Mouse (Mus musculus) midbrain, embryonic 11.5 days (tissue): ENCODE measurements around the gene Bri3. TPM values are rescaled to one million over a fixed set of nuclear protein-coding genes. Genes with fewer than 3 reads are reported as not detected.

Experiments used
- ATAC-seq: fragments of 200-750 bp; cut with Nextera tagmentation; 2 replicates; pipeline ENCODE4 v1.8.0; 2017; ENCODE audit warnings: moderate TSS enrichment, moderate library complexity; ENCODE audit not compliant: low FRiP score
- DNase-seq: peaks from one replicate; pipeline ENCODE4 v3.0.0; 2015; ENCODE audit warnings: low spot score; ENCODE audit errors: missing footprints
- H3K27ac ChIP-seq: fragments of 300-500 bp; sonication (generic); 2 replicates; pipeline ENCODE4 v1.5.1; 2014; ENCODE audit warnings: low read depth, low read length
- H3K27me3 ChIP-seq: fragments of 300-500 bp; sonication (generic); 2 replicates; pipeline ENCODE4 v1.6.1; 2014; ENCODE audit warnings: mild to moderate bottlenecking, low read length, moderate library complexity, mixed read lengths; ENCODE audit not compliant: control insufficient read depth, insufficient read depth
- H3K36me3 ChIP-seq: fragments of 300-500 bp; sonication (generic); 2 replicates; pipeline ENCODE4 v1.6.1; 2014; ENCODE audit warnings: mild to moderate bottlenecking, low read length, moderate library complexity, mixed read lengths; ENCODE audit not compliant: control insufficient read depth, insufficient read depth
- H3K4me1 ChIP-seq: fragments of 300-500 bp; sonication (generic); 2 replicates; pipeline ENCODE4 v1.6.1; 2014; ENCODE audit warnings: low read length; ENCODE audit not compliant: control insufficient read depth, insufficient read depth
- H3K4me2 ChIP-seq: fragments of 300-500 bp; sonication (generic); 2 replicates; pipeline ENCODE4 v1.6.1; 2014; ENCODE audit warnings: mild to moderate bottlenecking, moderate library complexity
- H3K4me3 ChIP-seq: fragments of 300-500 bp; sonication (generic); 2 replicates; pipeline ENCODE4 v1.5.1; 2014; ENCODE audit warnings: low read depth, low read length
- H3K9ac ChIP-seq: fragments of 300-500 bp; sonication (generic); 2 replicates; pipeline ENCODE4 v1.6.1; 2014; ENCODE audit warnings: low read length
- H3K9me3 ChIP-seq: fragments of 300-500 bp; sonication (generic); 2 replicates; pipeline ENCODE4 v1.6.1; 2016; ENCODE audit warnings: low read length; ENCODE audit not compliant: control insufficient read depth
- WGBS: fragments of 180-500 bp; shearing (Covaris S2); extraction: QIAGEN DNeasy Blood & Tissue Kit; methylation state at CpG from one replicate; pipeline ENCODE4 v1.1.7; 2014; 5-methylcytosine and 5-hydroxymethylcytosine counted together
- polyA plus RNA-seq: library from polyadenylated mRNA; unstranded; fragments of >200 nt; fragmentation: Nextera tagmentation; extraction: Ambion mirVana; gene quantifications from 2 replicates; pipeline ENCODE4 v1.2.1, GENCODE M21; 2014

The Bri3 gene
- polyA plus RNA-seq, 1 experiment from 2014 or later: 130 TPM

- H3K9ac ChIP-seq: no peak overlapping the region
- DNase-seq (peak; percentile 1), ATAC-seq (no peak)
- H3K27ac ChIP-seq: no peak overlapping the region
- no peaks in the 10 kb centered on the region for H3K36me3 ChIP-seq
- H3K27me3 ChIP-seq: no peaks in the 10 kb centered on the region
- no peaks in the 10 kb centered on the region for H3K9me3 ChIP-seq
- 86% methylated on average over 9 of the region's 9 CpGs for WGBS
- no peak overlapping the region for H3K4me3 ChIP-seq
- H3K4me1 ChIP-seq: no peaks in the 10 kb centered on the region
- no peak overlapping the region for H3K4me2 ChIP-seq
Measured at GRCm38 (mm10) chr5:144288391-144288790, 44.2 kb downstream of the Bri3 start.

- H3K9ac ChIP-seq: no peak overlapping the region
- no peak overlapping the region for H3K27ac ChIP-seq
- ATAC-seq (no peak), DNase-seq (no peak)
- H3K4me3 ChIP-seq: no peak overlapping the region
- no peaks in the 10 kb centered on the region for H3K36me3 ChIP-seq
- WGBS: 89% methylated on average over 4 of the region's 4 CpGs
- H3K4me2 ChIP-seq: no peak overlapping the region
- no peaks in the 10 kb centered on the region for H3K9me3 ChIP-seq
- H3K27me3 ChIP-seq: no peaks in the 10 kb centered on the region
- no peaks in the 10 kb centered on the region for H3K4me1 ChIP-seq
Measured at GRCm38 (mm10) chr5:144289769-144290440, 45.7 kb downstream of the Bri3 start.

- Histone ChIP-seq H3K4me3 (no peak overlapping the region), H3K36me3 (no peaks in the 10 kb centered on the region), H3K4me1 (no peaks in the 10 kb centered on the region), H3K27me3 (no peaks in the 10 kb centered on the region), H3K9ac (no peak overlapping the region), H3K4me2 (no peak overlapping the region), H3K27ac (no peak overlapping the region), H3K9me3 (no peaks in the 10 kb centered on the region)
- no peak for DNase-seq
- ATAC-seq: no peak
- 92% methylated on average over 7 of the region's 7 CpGs for WGBS
Measured at GRCm38 (mm10) chr5:144294908-144295307, 50.7 kb downstream of the Bri3 start.

GRCm38 (mm10) chr5:144295357-144295756 lies 51.1 kb downstream of the Bri3 start:
- Histone ChIP-seq H3K9me3 (no peaks in the 10 kb centered on the region), H3K4me3 (no peak overlapping the region), H3K36me3 (no peaks in the 10 kb centered on the region), H3K4me1 (no peaks in the 10 kb centered on the region), H3K27ac (no peak overlapping the region), H3K9ac (no peak overlapping the region), H3K4me2 (no peak overlapping the region), H3K27me3 (no peaks in the 10 kb centered on the region)
- ATAC-seq (no peak), DNase-seq (peak; percentile 33)
- 85% methylated on average over 1 of the region's 1 CpGs for WGBS

DNA sequence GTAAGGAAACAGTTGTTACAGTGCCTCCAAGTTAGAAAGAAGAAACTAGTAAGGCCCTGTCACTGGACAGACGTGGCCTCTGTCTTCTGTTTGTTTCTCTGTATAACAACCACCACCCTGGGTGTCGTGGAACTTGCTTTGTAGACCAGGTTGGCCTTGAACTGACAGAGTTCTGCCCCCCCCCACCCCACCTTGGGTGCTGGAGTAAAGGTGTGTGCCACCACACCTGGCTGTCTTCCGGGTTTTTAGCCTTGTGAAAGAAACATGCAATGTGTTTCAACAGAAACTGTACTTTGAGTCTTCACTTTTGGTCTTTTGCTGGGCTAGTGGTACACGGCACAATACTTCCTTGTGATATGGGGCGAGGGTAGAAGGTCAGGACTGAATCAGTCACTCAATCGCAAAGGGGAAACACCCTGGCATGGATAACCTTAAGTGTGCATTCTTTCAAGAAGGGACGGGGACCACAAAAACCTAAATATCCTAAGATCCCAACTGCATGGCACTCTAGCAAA lies 51.9 kb downstream of the Bri3 start:
- Histone ChIP-seq H3K4me3 (no peak overlapping the region), H3K36me3 (no peaks in the 10 kb centered on the region), H3K27me3 (no peaks in the 10 kb centered on the region), H3K4me2 (no peak overlapping the region), H3K4me1 (no peaks in the 10 kb centered on the region), H3K9me3 (no peaks in the 10 kb centered on the region), H3K9ac (no peak overlapping the region), H3K27ac (no peak overlapping the region)
- 85% methylated on average over 7 of the region's 7 CpGs for WGBS
- no peak for ATAC-seq
- no peak for DNase-seq

DNA sequence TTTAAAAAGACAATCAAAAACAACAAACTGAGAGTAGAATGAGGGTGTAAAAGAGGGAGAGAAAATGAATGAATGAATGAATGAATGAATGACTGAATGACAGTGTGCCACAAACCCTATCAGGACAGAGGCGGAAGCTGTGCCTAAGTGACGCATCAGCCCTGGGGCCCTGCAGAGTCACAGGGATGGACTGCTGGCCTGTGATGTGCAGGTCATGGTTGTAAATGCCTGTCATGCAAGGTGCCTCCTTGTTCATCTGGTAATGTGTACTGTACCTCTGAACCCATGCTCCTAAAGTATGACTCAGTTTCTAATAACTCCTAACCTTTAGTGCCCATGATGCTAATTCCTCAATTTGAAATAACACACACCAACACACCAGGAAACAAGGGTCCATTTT lies 58.8 kb downstream of the Bri3 start:
- Histone ChIP-seq H3K27me3 (no peaks in the 10 kb centered on the region), H3K27ac (no peak overlapping the region), H3K4me2 (no peak overlapping the region), H3K36me3 (no peaks in the 10 kb centered on the region), H3K9me3 (no peaks in the 10 kb centered on the region), H3K4me3 (no peak overlapping the region), H3K9ac (no peak overlapping the region), H3K4me1 (no peaks in the 10 kb centered on the region)
- DNase-seq: no peak
- WGBS: 98% methylated on average over 2 of the region's 2 CpGs
- no peak for ATAC-seq

DNA sequence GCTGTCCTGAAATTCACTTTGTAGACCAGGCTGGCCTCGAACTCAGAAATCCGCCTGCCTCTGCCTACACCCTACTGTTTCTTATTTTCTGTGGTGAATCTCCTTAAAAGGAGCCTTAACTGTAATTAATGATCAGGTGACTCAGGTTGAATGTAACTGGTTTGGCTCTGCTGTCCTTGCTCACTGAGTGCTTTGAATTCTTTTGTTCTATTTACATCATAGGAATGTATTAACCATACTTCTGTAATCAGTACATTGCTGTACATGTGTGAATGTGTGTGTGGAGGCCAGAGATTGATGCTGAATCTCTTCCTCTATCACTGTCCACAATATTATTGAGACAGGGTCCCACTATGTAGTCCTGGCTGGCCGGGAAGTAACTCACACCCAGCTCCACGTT lies 64.7 kb downstream of the Bri3 start:
- Histone ChIP-seq H3K4me1 (no peaks in the 10 kb centered on the region), H3K9ac (no peak overlapping the region), H3K4me2 (no peak overlapping the region), H3K4me3 (no peak overlapping the region), H3K27ac (no peak overlapping the region), H3K27me3 (no peaks in the 10 kb centered on the region), H3K36me3 (no peaks in the 10 kb centered on the region), H3K9me3 (no peaks in the 10 kb centered on the region)
- WGBS: 75% methylated on average over 4 of the region's 4 CpGs
- ATAC-seq: no peak
- no peak for DNase-seq

DNA sequence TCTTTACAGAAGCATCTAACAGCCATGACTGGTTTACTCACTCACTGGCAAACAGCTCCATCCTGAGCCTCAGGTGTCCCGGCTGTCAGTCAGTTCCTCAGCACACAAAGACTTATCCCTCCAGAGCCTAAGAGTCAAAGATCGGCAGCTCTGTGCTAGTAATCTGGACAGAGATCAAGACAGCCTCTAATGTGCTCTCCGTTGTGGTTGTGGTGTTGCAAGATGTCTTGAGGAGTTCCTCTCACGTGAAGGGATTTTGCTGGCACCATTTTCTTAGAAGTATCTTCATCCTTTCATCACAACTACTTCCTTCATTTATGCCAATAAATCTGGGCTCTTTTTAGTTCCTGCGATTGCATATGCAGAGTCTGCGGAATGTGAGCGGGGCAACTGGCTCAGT lies 67.9 kb downstream of the Bri3 start:
- 86% methylated on average over 7 of the region's 7 CpGs for WGBS
- no peak overlapping the region for H3K27ac ChIP-seq
- no peaks in the 10 kb centered on the region for H3K27me3 ChIP-seq
- no peak for DNase-seq
- H3K4me3 ChIP-seq: no peak overlapping the region
- H3K4me1 ChIP-seq: no peaks in the 10 kb centered on the region
- no peak for ATAC-seq
- no peaks in the 10 kb centered on the region for H3K9me3 ChIP-seq
- H3K9ac ChIP-seq: no peak overlapping the region
- H3K4me2 ChIP-seq: no peak overlapping the region
- H3K36me3 ChIP-seq: no peaks in the 10 kb centered on the region

DNA sequence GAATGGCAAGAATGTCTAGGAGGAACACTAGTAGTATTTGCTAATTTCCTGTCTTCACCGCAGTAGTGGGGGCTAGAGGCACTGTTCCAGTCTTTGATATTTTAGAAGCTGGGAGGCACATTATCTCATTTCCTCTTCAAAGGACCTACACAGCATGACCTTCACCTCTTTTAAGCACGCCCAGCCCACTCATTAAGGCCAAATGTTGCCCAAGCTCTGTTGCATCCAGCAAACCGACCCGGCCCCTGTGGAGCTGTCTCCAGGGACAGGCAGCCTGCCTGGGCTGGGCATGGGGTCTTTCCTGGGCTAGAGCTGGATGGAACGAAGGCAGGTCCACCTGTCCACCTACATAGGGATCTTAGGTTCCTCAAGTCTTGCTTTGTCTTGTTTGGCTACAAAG lies 69.1 kb downstream of the Bri3 start:
- peak; percentile 75 for DNase-seq
- Histone ChIP-seq H3K9ac (no peak overlapping the region), H3K4me2 (no peak overlapping the region), H3K36me3 (no peaks in the 10 kb centered on the region), H3K27ac (no peak overlapping the region), H3K4me1 (no peaks in the 10 kb centered on the region), H3K4me3 (no peak overlapping the region), H3K27me3 (no peaks in the 10 kb centered on the region), H3K9me3 (no peaks in the 10 kb centered on the region)
- ATAC-seq: no peak
- 55% methylated on average over 5 of the region's 5 CpGs for WGBS
